Mouse (Mus musculus) cortical plate, adult 2 months (tissue): ENCODE results near the gene N4bp1.

ENCODE experiments used
- CTCF ChIP-seq: fragments of 200-500 bp; IDR thresholded peaks from 2 replicates; pipeline ENCODE4 v1.5.1; 2011; ENCODE audit warnings: mild to moderate bottlenecking, control low read depth, low read length; ENCODE audit not compliant: insufficient read depth; ENCODE audit errors: extremely low read depth
- POLR2A ChIP-seq: fragments of 200-500 bp; IDR thresholded peaks from 2 replicates; pipeline ENCODE4 v1.6.1; 2011; ENCODE audit warnings: mild to moderate bottlenecking, low read length, control low read depth; ENCODE audit not compliant: insufficient read depth; ENCODE audit errors: extremely low read depth

DNA sequence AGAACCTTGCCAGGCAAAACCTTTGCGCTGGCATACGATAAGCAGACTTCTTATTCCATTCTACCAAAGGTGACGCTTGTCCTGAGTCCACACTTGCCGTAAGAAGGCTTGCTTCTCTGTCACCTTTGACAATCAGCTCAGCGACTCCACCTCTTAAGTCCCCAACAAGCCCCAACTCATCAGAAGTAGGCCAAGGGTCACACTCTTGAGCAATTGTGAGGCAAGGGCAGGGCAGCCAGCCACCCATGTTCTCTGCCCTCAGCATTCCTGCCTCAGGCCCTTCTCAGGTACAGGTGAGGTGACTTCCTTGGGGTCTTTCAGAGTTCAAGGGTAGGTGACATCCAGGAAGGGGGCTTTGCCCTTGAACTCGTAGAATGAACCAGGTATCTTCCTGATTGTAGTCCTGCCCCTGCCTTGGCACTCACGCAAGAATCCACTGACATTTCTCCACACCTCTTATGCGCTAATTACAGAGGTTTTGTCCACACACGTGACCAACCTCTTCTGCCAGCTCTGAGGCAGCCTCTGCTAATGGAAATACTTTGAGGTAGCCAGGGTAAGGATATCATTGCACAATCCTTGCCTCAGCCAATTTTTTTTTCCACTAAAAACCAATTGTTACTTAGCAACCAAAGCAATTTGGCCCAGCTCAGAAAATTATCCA lies 118.4 kb downstream of the N4bp1 start:
- no peak for TF ChIP-seq POLR2A
- no peak for TF ChIP-seq CTCF
